Mouse (Mus musculus) layer of hippocampus, adult 18-20 months (tissue): ENCODE data around the gene Col5a3. TPM values are rescaled to one million over a fixed set of nuclear protein-coding genes. Genes with fewer than 3 reads are reported as not detected.

Experiments used
- DNase-seq, 2 experiments: peaks; one replicate each; pipeline ENCODE4 v3.0.0; 2022; ENCODE audit warnings: low spot score in 2 of 2
- total RNA-seq, 2 experiments: library from RNA; stranded (reverse); gene quantifications; 2 replicates each; pipeline ENCODE4 v1.2.3; 2021

The Col5a3 gene
- total RNA-seq, 2 experiments from 2014 or later, result 1.7 to 2.0 TPM

- no peak for DNase-seq
These were observed 65.7 kb downstream of the Col5a3 start for GRCm38 (mm10) chr9:20749213-20749612.

GRCm38 (mm10) chr9:20748540-20748939, 66.3 kb downstream of the Col5a3 start:
- no peak for DNase-seq

GRCm38 (mm10) chr9:20747682-20748081, 67.2 kb downstream of the Col5a3 start:
- DNase-seq, result no peak

GRCm38 (mm10) chr9:20746017-20746660, 68.7 kb downstream of the Col5a3 start, which contains the start of gene Olfm2:
Gene Olfm2 (minus strand): TSS chr9:20746349.
- no peak for DNase-seq

DNA sequence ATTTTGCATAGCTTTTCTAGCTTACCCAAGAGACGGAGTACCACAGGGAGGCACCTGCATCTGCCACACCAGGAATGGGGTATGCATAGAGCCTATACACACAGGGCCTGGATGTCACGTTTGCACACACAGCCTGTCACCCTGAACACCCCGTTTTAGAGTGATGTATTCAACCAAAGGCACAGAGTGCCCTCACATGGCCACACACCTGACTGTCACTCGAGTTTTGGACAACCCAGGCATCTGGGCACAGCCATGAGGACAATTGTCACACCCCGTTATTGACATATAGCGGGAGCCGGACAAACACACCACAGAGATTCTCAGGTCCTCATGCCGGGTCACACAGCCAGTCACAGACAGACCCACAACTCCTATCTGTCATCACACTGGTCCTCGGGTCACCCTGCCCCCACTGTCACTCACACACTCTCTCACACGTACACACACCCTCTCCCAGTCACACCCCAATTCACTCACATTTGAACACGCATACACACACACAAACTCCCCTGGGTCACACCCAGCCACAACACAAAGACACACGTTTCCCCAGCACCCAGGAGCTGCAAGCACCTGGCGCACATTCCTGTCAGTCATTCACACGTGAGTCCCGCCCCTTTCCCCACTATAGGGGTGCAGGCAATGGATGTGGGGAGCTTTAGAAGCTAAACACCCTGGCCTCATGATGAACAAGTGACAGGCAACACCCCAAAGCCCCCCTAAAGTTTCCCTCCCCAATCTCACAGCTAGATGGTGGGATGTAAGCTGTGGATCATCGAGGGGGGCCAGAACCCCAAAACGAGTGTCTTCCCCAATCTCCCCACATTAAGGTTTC, 69.5 kb downstream of the Col5a3 start:
- no peak for DNase-seq

- peak in 1 of 2 experiments; percentile 48 for DNase-seq
These were observed 70.7 kb downstream of the Col5a3 start for GRCm38 (mm10) chr9:20743946-20744738.

- DNase-seq, result peak; percentile 68 to 88
These were observed 74.5 kb downstream of the Col5a3 start for GRCm38 (mm10) chr9:20740407-20740806.

- no peak for DNase-seq
These were observed 76.4 kb downstream of the Col5a3 start for GRCm38 (mm10) chr9:20738251-20738999.

DNA sequence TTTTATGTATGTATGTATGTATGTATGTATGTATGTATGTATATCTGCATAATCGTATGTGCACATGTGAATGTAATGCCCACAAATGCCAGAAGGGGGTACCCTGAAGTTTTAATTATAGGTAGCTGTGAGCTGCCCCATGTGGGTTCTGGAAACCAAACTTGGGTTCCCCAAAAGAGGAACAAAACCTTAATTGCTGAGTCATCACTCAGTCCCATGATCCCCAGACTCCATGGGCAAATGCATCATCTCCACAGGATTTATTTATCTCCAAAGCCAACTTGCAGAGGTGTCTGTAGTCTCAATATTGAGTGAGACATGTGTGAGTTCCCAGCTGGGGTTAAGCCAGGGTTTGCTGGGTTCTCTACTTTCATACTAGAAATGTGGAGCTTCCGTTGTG, 77.6 kb downstream of the Col5a3 start:
- DNase-seq, result no peak

GRCm38 (mm10) chr9:20734692-20735091, 80.2 kb downstream of the Col5a3 start:
- DNase-seq, result no peak

DNA sequence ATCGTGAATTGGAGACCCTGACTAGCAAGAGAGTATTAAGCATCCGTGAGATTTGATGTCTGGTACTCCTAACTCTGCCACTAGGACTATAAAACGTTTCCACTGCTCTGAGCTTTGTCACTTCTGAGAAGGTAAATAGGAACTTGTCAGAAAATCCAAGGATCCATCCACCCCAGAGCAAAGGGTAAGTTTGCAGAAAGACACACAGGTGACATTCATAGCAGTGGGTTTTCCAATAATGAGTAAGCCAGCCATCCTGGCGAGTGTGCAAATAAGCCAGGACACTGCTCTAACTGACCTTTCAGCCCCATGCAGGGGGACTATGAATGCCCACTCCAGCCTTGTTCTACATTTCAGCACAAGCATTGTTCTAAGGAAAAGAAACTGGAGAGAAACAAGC, 83.1 kb downstream of the Col5a3 start:
- DNase-seq, result no peak

GRCm38 (mm10) chr9:20729451-20729850, 85.4 kb downstream of the Col5a3 start:
- no peak for DNase-seq

DNA sequence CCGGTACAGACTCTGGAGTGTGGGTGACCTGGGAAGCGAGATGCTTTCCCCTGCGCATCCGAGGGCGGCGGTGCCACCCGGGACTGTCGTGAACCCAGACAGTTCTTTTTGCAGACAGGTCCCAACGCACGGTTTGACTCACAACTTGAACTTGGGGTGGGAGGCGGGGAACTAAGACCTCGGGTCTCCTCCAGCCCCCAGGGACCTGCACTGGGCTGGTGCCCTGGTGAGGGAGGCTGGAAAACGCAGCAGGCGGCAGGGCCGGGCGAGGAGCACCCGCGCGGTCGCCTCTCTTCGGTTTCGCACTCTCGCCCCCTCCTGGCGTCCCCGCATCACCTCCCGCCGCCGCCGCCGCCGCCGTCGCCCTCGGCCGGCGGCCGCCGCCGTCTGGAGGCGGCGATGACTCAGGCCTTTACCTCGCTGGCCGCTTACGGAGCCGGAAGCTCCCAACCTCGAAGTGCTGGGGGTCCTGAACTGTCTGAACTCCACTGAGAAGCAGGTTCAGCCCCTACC, 87.2 kb downstream of the Col5a3 start:
- no peak for DNase-seq

DNA sequence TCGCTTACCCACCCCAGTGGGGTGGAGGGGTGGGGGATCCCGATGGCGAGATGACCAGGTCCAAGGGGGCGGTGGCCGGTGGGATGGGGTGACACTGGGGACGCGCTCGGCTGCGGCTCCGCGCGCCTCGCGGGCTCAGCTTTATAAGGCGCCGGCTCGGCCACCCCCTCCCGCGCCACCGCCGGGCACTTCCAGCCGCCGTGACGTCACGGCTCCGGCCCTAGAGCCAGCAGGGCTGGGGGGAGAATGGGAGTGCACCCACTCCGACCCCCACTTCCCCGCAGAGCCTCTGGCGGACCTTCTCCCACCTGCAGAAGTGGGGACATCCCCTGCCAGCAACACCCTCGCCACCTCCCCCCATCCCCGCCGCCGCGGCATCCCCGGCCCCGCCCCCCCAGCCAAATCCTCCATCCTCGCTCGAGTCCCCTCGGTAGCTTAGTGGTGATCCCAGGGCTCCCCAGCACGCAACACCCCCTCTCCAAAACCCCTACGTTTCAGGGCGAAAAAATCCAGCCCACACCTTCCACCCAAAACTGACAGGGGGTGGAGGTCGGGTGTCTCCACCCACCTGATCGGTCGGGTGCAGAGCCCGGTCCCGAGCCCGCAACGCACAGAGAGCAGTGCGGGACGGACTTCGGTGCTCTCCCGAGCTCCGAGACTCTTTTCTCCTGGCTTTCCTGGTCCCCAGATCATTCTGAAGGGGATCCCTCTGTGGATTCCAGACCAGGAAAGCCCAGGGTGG, 87.8 kb downstream of the Col5a3 start:
- DNase-seq, result no peak

GRCm38 (mm10) chr9:20726134-20726858, 88.6 kb downstream of the Col5a3 start:
- DNase-seq, result no peak

GRCm38 (mm10) chr9:20721582-20721981, 93.3 kb downstream of the Col5a3 start:
- DNase-seq, result no peak
